Mouse (Mus musculus) testis, adult 2 months (tissue): ENCODE data around the gene Isx.

Experiments
- CTCF ChIP-seq: fragments of 200-500 bp; IDR thresholded peaks from 2 replicates; pipeline ENCODE4 v1.5.1; 2012; ENCODE audit warnings: low read depth, mild to moderate bottlenecking, inconsistent platforms, low read length, moderate library complexity; ENCODE audit not compliant: control insufficient read depth, insufficient read depth, insufficient replicate concordance
- POLR2A ChIP-seq: fragments of 200-500 bp; IDR thresholded peaks from 2 replicates; pipeline ENCODE4 v1.6.1; 2012; ENCODE audit warnings: low read depth, mild to moderate bottlenecking, inconsistent platforms, low read length, moderate library complexity; ENCODE audit not compliant: control insufficient read depth

GRCm38 (mm10) chr8:74927940-74928339, 55.0 kb downstream of the Isx start:
- no peak for TF ChIP-seq CTCF
- TF ChIP-seq POLR2A: no peak
